In the genomic region with DNA sequence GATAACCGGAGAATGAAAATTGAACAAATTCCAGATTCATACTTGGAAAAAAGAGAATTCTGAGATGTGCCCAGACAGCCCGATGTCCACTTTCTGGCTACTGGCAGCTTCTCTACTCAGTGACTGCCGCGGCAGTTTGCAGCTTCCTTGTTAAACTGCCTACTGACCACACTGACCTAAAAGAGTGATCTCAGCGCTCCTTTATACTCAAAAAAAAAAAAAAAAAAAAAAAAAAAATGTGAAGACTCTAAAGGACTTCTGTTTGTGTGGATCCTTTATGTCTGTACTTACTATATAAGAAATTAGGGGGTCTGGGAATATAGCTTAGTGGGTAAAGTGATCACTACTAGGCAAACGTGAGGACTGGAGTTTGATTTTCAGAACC, we compare ENCODE assay signal across 26 mouse cellular contexts. TPM values are rescaled to one million over a fixed set of nuclear protein-coding genes. Genes with fewer than 3 reads are reported as not detected.
DNase-seq lines count a peak whose midpoint lies in the region; ATAC-seq lines count a peak whose summit lies in the region.
"Had no signal": no experiment of that assay in that cellular context is flagged by ENCODE, and none has a peak within 500 bp of the region (broad histone marks: within the 10 kb centered on the region; RNA-seq: fewer than 3 reads in every experiment).

No protein-coding gene starts in this region.

- H3K4me3 ChIP-seq in heart, embryonic 16.5 days (ENCODE audit: low read length), result no peak overlapping the region
- H3K4me3 ChIP-seq in midbrain, embryonic 14.5 days (replicated peaks; ENCODE audit: low read depth, low read length), result no peak overlapping the region
- H3K4me3 ChIP-seq in midbrain, embryonic 15.5 days, result no peak overlapping the region
- H3K4me3 ChIP-seq in liver, embryonic 12.5 days, result no peak overlapping the region
- H3K4me3 ChIP-seq: limb, embryonic 15.5 days; liver, embryonic 15.5 days; midbrain, embryonic 13.5 days; myocyte; neural tube, embryonic 13.5 days had no signal

- H3K9ac ChIP-seq in heart, embryonic 16.5 days (ENCODE audit: low read length), result no peak overlapping the region
- no peak overlapping the region for H3K9ac ChIP-seq in midbrain, embryonic 14.5 days (replicated peaks; ENCODE audit: low read length)
- H3K9ac ChIP-seq in midbrain, embryonic 15.5 days, result no peak overlapping the region
- H3K9ac ChIP-seq in liver, embryonic 12.5 days, result no peak overlapping the region
- H3K9ac ChIP-seq: limb, embryonic 15.5 days; liver, embryonic 15.5 days; midbrain, embryonic 13.5 days; neural tube, embryonic 13.5 days had no signal

- H3K27me3 ChIP-seq in heart, embryonic 16.5 days (ENCODE audit: control insufficient read depth, insufficient read depth, low read length), result no peaks in the 10 kb centered on the region
- no peaks in the 10 kb centered on the region for H3K27me3 ChIP-seq in midbrain, embryonic 14.5 days (ENCODE audit: control insufficient read depth, insufficient read depth, low read length)
- no peaks in the 10 kb centered on the region for H3K27me3 ChIP-seq in midbrain, embryonic 15.5 days (replicated peaks)
- no peaks in the 10 kb centered on the region for H3K27me3 ChIP-seq in liver, embryonic 12.5 days (replicated peaks)
- H3K27me3 ChIP-seq: limb, embryonic 15.5 days; liver, embryonic 15.5 days; midbrain, embryonic 13.5 days; neural tube, embryonic 13.5 days had no signal

- no peaks in the 10 kb centered on the region for H3K9me3 ChIP-seq in heart, embryonic 16.5 days (replicated peaks; ENCODE audit: control insufficient read depth, low read length)
- H3K9me3 ChIP-seq in midbrain, embryonic 14.5 days (ENCODE audit: control insufficient read depth, low read length), result no peaks in the 10 kb centered on the region
- H3K9me3 ChIP-seq in midbrain, embryonic 15.5 days, result no peaks in the 10 kb centered on the region
- H3K9me3 ChIP-seq in liver, embryonic 12.5 days (replicated peaks), result no peaks in the 10 kb centered on the region
- H3K9me3 ChIP-seq: limb, embryonic 15.5 days; liver, embryonic 15.5 days; midbrain, embryonic 13.5 days; neural tube, embryonic 13.5 days had no signal

- H3K36me3 ChIP-seq in heart, embryonic 16.5 days (ENCODE audit: control insufficient read depth, insufficient read depth), result no peaks in the 10 kb centered on the region
- no peaks in the 10 kb centered on the region for H3K36me3 ChIP-seq in midbrain, embryonic 14.5 days (ENCODE audit: control insufficient read depth, insufficient read depth, low read length)
- no peaks in the 10 kb centered on the region for H3K36me3 ChIP-seq in midbrain, embryonic 15.5 days (replicated peaks)
- H3K36me3 ChIP-seq in liver, embryonic 12.5 days, result no peaks in the 10 kb centered on the region
- H3K36me3 ChIP-seq: limb, embryonic 15.5 days; liver, embryonic 15.5 days; midbrain, embryonic 13.5 days; neural tube, embryonic 13.5 days had no signal

- WGBS in heart, embryonic 16.5 days, result 48% methylated on average over 6 of the region's 6 CpGs
- WGBS in midbrain, embryonic 14.5 days, result 50% methylated on average over 6 of the region's 6 CpGs
- 39% methylated on average over 6 of the region's 6 CpGs for WGBS in midbrain, embryonic 15.5 days
- 48% methylated on average over 6 of the region's 6 CpGs for WGBS in liver, embryonic 12.5 days (ENCODE audit: insufficient replicate concordance)

- H3K4me1 ChIP-seq in heart, embryonic 16.5 days (ENCODE audit: control insufficient read depth, insufficient read depth, low read length), result peaks cover 21% of the 10 kb centered on the region
- H3K4me1 ChIP-seq in midbrain, embryonic 14.5 days (ENCODE audit: control insufficient read depth, insufficient read depth, low read length), result peaks cover 18% of the 10 kb centered on the region
- peaks cover 19% of the 10 kb centered on the region for H3K4me1 ChIP-seq in midbrain, embryonic 15.5 days
- peaks cover 9% of the 10 kb centered on the region for H3K4me1 ChIP-seq in liver, embryonic 12.5 days
- H3K4me1 ChIP-seq: limb, embryonic 15.5 days; liver, embryonic 15.5 days had no signal

- DNase-seq in heart, adult 11 months, result peak; percentile 84
- no peak for DNase-seq in heart, postnatal 4 days
- no peak for DNase-seq in heart, adult 9 months (ENCODE audit: low spot score in 2 of 2)
- DNase-seq in midbrain, embryonic 14.5 days, result no peak
- DNase-seq: adrenal gland, adult 2 months; B cell, adult 2 months; cerebellum, adult 11 months; cerebellum, adult 9-11 months; kidney, postnatal 25 days had no signal

- no peak for ATAC-seq in heart, embryonic 16.5 days (replicated peaks; ENCODE audit: extremely low read depth, insufficient read depth, low FRiP score)
- no peak for ATAC-seq in midbrain, embryonic 14.5 days (ENCODE audit: low FRiP score, low TSS enrichment)
- no peak for ATAC-seq in midbrain, embryonic 15.5 days (replicated peaks)
- ATAC-seq in liver, embryonic 12.5 days, result no peak
- ATAC-seq: intestine, embryonic 16.5 days; lung, postnatal 0 days had no signal

- peak overlapping the region; percentile 24; the same call in 1 of the 2 replicates for H3K27ac ChIP-seq in heart, embryonic 16.5 days (ENCODE audit: low read length)
- H3K27ac ChIP-seq in midbrain, embryonic 14.5 days (replicated peaks; ENCODE audit: low read depth, low read length), result peak overlapping the region; percentile 37
- no peak overlapping the region for H3K27ac ChIP-seq in midbrain, embryonic 15.5 days
- no peak overlapping the region for H3K27ac ChIP-seq in liver, embryonic 12.5 days
- H3K27ac ChIP-seq: hindbrain, postnatal 0 days; limb, embryonic 15.5 days; liver, embryonic 15.5 days; neural tube, embryonic 13.5 days had no signal

- no peak overlapping the region for H3K4me2 ChIP-seq in heart, embryonic 16.5 days (ENCODE audit: low read depth, low read length)
- no peak overlapping the region for H3K4me2 ChIP-seq in midbrain, embryonic 14.5 days (ENCODE audit: low read length)
- H3K4me2 ChIP-seq in midbrain, embryonic 15.5 days, result no peak overlapping the region
- H3K4me2 ChIP-seq in liver, embryonic 12.5 days, result no peak overlapping the region
- H3K4me2 ChIP-seq: limb, embryonic 15.5 days; liver, embryonic 15.5 days; midbrain, embryonic 13.5 days; neural tube, embryonic 13.5 days had no signal

RNA-seq across cellular contexts. Expression of gene March10, which starts 17.8 kb away (rescaled TPM):
- under 1 TPM in 1 of 2 experiments, not detected in 1; 0.09 TPM for total RNA-seq in heart, postnatal 4 days (2021)
- polyA plus RNA-seq in heart, embryonic 16.5 days (2015; fragmentation: Nextera tagmentation; extraction: Ambion mirVana), result 0.18 and 0.32 TPM in 2 replicates
- polyA plus RNA-seq in midbrain, embryonic 14.5 days (2014; fragmentation: Nextera tagmentation; extraction: Ambion mirVana), result 0.21 and 0.22 TPM in 2 replicates
- 0.34 and 0.58 TPM in 2 replicates for polyA plus RNA-seq in midbrain, embryonic 15.5 days (2015; fragmentation: Nextera tagmentation; extraction: Ambion mirVana)
- polyA plus RNA-seq in liver, embryonic 12.5 days (2016; fragmentation: Nextera tagmentation; extraction: Ambion mirVana), result not detected in 2 replicates
- total RNA-seq: adrenal gland, adult 2 months; common myeloid progenitor, adult 5-6 weeks; gastrocnemius, adult 8-10 months; MEL had no signal
- polyA plus RNA-seq: adrenal gland, adult 2 months; kidney, embryonic 14.5 days; limb, embryonic 15.5 days; liver, embryonic 15.5 days; neural tube, embryonic 13.5 days; spleen, adult 2 months; urinary bladder, adult 2 months had no signal

Comparison
In these comparisons a context has a peak if more than half of its experiments do, and no peak if none do; other contexts are left out.
1. H3K27ac ChIP-seq: peak in heart, embryonic 16.5 days (single experiment) and midbrain, embryonic 14.5 days (single experiment); none in midbrain, embryonic 15.5 days (single experiment) and liver, embryonic 12.5 days (single experiment).